Comparison of ENCODE assay signal across 24 mouse cellular contexts in the genomic region with DNA sequence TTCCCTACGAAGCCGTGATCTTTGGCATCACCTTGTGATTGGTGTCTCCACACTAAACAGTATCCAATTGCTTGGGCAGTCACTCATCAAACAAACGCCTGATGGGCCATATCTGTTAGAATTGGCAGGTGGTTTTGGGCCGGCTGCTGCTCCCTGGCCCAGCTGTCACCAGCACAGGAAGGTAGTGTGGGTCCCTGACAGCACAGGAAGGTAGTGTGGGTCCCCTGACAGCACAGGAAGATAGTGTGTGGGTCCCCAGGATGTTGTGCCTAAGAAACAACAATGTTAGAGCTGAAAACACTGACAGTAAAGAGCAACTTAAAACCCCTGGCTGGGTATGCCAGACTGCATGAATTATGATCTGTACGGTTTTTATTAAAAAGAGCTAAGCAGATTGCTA. TPM values are rescaled to one million over a fixed set of nuclear protein-coding genes. Genes with fewer than 3 reads are reported as not detected.
A peak's percentile ranks its signal among the peaks of the same experiment; 100 is the strongest.
DNase-seq lines count a peak whose midpoint lies in the region; ATAC-seq and TF ChIP-seq lines count a peak whose summit lies in the region.
"Had no signal": no experiment of that assay in that cellular context is flagged by ENCODE, and none has a peak within 500 bp of the region (broad histone marks: within the 10 kb centered on the region; RNA-seq: fewer than 3 reads in every experiment).

No protein-coding gene starts in this region.

- peak overlapping the region; percentile 0; the same call in 1 of the 2 replicates for H3K27ac ChIP-seq in layer of hippocampus, adult 2 months
- H3K27ac ChIP-seq: embryonic facial prominence, embryonic 12.5 days; hindbrain, embryonic 12.5 days; hindbrain, postnatal 0 days; limb, embryonic 13.5 days; lung, embryonic 15.5 days; midbrain, embryonic 10.5 days; midbrain, embryonic 15.5 days had no signal

- DNase-seq in layer of hippocampus, adult 2 months (ENCODE audit: low spot score in 2 of 2), result no peak
- DNase-seq in layer of hippocampus, postnatal 10 days (ENCODE audit: low spot score in 2 of 2), result no peak
- DNase-seq in thymus, postnatal 0 days (ENCODE audit: low spot score), result peak; percentile 66
- no peak for DNase-seq in right cerebral cortex, adult 18-20 months
- DNase-seq in cerebellum, postnatal 36 days, result no peak
- DNase-seq in adrenal gland, adult 8-10 months, result no peak
- DNase-seq: adrenal gland, postnatal 36 days; cerebellum, adult 9-10 months; embryo, embryonic 11 days; gastrocnemius, postnatal 36 days; heart, adult 18-20 months; heart, postnatal 36 days; kidney, postnatal 25 days; right cerebral cortex, postnatal 4 days had no signal

- peak; percentile 89 for ATAC-seq in activated CD4-positive, CD25-positive, alpha-beta regulatory T cell, adult 4 months
- ATAC-seq: hindbrain, postnatal 0 days; intestine, postnatal 0 days; midbrain, embryonic 15.5 days had no signal

- TF ChIP-seq CTCF in layer of hippocampus, adult 2 months (conservative IDR thresholded peaks at IDR 0.05), result no peak

- H3K4me3 ChIP-seq in layer of hippocampus, adult 2 months, result no peak overlapping the region
- H3K4me3 ChIP-seq: embryonic facial prominence, embryonic 12.5 days; hindbrain, embryonic 12.5 days; limb, embryonic 13.5 days; lung, embryonic 15.5 days; midbrain, embryonic 10.5 days; midbrain, embryonic 15.5 days had no signal

RNA-seq across cellular contexts. Expression of a gene that starts 40.4 kb away (rescaled TPM):
- total RNA-seq in layer of hippocampus, adult 2 months (2021), result 100 to 1,000 TPM; 125 to 133 TPM
- total RNA-seq in layer of hippocampus, postnatal 10 days (2021), result 100 to 1,000 TPM; 147 to 149 TPM
- polyA plus RNA-seq in activated CD4-positive, CD25-positive, alpha-beta regulatory T cell, adult 4 months (2017; shearing (Covaris generic)), result under 1 TPM in 1 of 2 experiments, not detected in 1; 0.40 TPM
- polyA plus RNA-seq in thymus, postnatal 0 days (2015; fragmentation: Nextera tagmentation; extraction: Ambion mirVana), result 0.05 and 0.23 TPM in 2 replicates
- total RNA-seq in adrenal gland, adult 8-10 months (2022), result 1 to 10 TPM in 1 of 4 experiments, under 1 TPM in 3; 0.49 to 1.2 (median 0.82) TPM
- total RNA-seq: CH12.LX; heart, adult 18-20 months; heart, postnatal 36 days had no signal

Comparison
In these comparisons a context has a peak if more than half of its experiments do, and no peak if none do; other contexts are left out.
1. RNA of a gene that starts 40.4 kb away (total RNA-seq): 147 to 149 TPM in layer of hippocampus, postnatal 10 days and 125 to 133 TPM in layer of hippocampus, adult 2 months; 0.49 to 1.2 TPM in adrenal gland, adult 8-10 months; every median in the first group is over 10 times any median in the second.